Mouse (Mus musculus): Measurements from ENCODE around the gene Srsf9.

DNA sequence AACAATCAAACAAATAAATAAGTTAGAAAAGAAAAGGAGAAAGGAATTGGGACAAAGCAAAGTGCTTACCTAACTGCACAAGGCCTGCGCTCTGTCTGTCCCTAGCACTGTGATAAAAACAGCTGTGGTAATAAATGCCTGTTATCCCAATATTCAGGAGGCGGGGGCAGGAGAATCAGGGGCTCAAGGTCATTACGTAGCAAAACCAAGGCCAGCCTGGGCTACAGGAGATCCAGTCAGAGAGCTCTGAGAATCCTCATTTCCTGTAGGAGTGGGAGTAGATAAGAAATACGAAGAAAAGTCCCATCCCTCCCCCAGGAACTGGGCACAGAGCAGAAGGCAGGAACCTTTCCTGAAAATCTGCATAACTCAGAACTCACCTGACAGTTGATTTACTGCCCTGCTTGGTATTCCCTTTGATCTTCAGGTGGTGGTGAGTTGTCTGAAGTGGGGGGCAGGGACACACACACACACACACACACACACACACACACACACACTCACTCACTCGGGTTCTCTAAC, 32.9 kb downstream of the Srsf9 start:
- TF ChIP-seq CTCF (IDR thresholded peaks at IDR 0.05; ENCODE audit: low read depth) (no peak), EP300 (IDR thresholded peaks at IDR 0.05; ENCODE audit: low read depth) (no peak)
